Mouse (Mus musculus) forelimb bud, embryonic 11.5 days (tissue): ENCODE measurements around the gene Pramel7.
"Not testable (repeated sequence)": the region's sequence is repeated elsewhere in the genome, so short reads cannot be mapped to it uniquely, and the experiment has no call there.

Experiments used
- DNase-seq: peaks from one replicate; pipeline ENCODE4 v3.0.0-alpha.2; 2012; ENCODE audit warnings: low read depth, low spot score

The Pramel7 gene

DNA sequence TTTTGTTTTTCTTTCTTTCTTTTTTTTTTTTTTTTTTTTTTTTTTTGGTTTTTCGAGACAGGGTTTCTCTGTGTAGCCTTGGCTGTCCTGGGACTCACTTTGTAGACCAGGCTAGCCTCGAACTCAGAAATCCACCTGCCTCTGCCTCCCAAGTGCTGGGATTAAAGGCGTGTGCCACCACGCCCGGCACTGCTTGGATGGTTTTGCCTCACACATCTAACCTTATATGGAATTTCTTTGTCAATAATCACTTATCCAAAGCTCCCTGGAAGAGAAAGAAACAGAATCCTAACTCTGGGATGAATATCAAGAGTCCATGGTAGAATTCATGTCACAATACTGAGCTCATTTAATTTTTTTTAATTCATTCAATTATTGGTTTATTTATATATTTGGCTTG lies at the start of gene Pramel7:
TSS of gene Pramel7 (minus strand) at position 101 of the 400 bp plus-strand sequence.
- DNase-seq, result not testable (repeated sequence)

DNA sequence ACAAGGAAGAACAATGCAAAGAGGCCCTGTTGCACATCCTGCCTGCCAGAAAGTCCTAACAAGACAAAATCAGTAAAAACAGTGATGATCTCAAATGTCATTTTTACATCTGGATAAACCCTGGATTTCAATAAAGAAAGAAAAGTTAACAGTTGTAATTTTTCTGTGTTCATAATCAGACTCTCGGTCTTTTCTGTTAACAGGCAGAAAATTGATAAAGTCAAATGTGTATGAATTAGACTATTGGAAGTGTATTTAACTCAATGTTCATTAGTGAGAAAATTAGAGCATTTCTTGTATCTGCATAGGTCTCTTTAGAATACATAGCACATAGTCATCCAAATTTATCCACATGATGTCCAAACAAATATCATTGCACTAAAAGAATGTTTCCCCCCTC lies 48.5 kb upstream of the Pramel7 start, which contains the start of gene Olfr1128:
TSS of gene Olfr1128 (minus strand) at position 101 of the 400 bp plus-strand sequence.
- DNase-seq, result no peak

DNA sequence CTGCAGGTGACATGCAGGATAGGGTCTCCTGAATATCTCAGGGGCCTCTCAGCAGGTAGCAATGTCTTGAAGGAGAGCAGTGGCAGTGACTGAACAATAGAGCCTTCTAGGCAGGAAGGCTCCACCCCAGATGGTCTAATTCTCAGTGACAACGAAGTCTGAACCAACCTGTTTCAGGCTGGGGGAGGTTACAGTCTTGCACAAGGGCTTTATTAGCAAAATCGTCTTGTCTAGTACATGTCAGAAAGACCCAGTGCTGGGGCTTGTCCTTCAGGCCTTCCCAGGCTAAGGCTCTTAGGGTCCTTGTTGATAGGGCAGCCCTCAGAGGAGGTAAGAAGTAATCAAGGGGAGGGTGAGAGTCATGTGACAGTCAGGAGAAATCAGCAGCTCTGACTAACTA lies 37.9 kb upstream of the Pramel7 start:
- DNase-seq, result no peak

DNA sequence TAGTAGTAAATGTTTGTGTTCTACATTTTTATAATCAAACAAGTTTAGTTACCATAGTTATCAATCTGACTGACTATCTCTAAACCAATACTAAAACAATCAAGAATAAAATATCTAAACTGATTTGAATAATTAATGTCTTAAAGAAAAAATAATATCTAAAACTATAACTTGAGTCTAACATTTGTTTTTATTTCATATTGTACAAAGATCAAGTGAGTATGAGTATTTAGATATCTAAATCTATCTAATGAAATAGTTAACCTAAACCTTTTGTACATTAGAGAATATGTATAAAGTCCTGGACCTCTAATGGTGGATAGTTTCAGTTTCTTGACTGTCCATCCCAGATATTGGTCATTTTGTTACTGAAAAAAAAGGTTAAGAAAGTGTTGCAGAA lies 34.6 kb upstream of the Pramel7 start, which contains the start of gene Olfr153:
TSS of gene Olfr153 (plus strand) at position 301 of the 400 bp plus-strand sequence.
- DNase-seq, result no peak

DNA sequence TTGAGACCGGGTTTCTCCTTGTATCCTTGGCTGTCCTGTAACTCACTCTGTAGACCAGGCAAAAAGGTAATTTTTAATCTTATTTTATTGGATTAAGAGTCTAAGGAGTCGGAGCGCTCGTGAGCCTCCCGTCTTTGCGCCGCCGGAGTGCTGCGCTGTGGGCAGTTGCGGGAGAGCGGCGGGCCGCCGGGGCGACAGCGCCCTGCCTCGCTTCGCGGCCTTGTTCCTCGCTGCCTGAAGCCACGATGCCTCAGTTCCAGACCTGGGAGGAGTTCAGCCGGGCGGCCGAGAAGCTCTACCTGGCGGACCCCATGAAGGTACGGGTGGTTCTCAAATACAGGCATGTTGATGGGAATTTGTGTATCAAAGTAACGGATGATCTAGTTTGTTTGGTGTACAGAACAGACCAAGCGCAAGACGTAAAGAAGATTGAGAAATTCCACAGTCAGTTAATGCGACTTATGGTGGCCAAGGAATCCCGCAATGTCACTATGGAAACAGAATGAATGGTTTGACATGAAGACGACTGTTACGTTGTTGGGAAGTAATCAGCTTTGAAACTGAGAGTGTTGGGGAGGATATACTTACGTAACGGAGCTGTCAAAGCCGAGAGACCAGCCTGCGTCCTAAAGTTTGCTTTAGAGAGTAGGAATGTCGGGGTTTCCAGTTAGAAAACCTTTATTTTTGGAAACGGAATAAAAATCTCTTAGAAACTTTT lies 29.2 kb upstream of the Pramel7 start:
- not testable (repeated sequence) for DNase-seq

DNA sequence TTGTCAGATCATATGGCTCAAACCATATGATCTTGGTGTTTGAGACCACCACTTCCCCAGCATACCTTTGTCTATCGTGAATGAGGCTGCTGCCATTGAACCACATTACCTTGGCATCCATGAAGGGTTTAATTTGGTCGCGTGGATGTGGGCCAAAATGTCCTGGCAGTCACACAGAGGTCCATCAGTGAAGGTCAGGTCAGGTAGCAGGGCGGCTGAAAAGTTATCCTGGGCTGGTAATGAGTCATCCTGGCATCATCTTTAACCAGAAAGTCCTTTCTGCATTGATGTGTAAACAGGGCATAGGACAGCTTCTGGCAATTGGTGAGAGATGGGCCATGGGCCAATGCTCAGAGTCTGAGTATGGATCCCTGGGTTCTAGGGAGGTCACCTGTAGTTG lies 23.8 kb upstream of the Pramel7 start:
- DNase-seq, result no peak

DNA sequence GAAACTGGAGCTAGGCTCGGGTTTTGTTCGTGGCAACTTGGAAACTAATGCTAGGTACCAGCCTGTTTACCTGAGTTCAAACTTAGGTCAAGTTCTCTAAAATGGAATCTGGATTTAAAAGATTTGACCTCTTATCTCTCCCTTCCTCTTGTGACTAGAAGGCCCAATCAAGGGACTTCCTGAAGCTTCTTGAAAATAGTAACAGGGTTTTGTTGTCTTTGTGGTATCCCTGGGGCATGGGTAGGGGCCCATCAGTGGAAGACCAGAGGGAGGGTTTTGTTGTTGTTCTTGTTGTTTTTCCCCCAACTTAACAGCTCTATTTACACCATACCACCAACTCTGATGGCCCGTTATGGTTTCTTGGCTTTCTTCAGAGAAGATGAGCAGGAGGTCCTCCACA lies 19.7 kb upstream of the Pramel7 start:
- no peak for DNase-seq

DNA sequence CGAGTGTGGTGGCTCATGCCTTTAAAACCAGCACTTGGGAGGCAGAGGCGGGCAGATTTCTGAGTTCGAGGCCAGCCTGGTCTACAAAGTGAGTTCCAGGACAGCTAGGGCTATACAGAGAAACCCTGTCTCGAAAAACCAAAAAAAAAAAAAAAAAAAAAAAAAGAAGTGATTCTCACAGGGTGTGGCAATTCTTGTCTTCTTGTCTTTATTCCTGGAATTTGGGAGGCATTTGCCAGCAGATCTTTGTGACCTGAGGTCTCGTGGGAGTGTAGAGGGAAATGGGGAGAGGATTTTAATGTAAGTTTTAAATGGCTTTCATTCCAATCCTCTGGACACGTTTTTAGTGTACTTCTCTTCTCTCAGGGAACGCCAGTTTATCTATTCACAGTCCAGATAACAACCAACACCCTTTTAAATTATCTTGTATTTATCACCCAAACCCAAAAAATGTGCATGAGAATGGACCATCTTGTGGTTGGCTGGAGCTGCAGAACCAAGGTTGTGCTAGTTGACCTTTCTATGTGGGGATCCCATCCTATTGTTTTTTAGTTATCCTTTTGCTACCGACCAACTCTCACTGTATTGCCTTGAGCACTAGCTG lies 18.7 kb upstream of the Pramel7 start:
- DNase-seq, result no peak

DNA sequence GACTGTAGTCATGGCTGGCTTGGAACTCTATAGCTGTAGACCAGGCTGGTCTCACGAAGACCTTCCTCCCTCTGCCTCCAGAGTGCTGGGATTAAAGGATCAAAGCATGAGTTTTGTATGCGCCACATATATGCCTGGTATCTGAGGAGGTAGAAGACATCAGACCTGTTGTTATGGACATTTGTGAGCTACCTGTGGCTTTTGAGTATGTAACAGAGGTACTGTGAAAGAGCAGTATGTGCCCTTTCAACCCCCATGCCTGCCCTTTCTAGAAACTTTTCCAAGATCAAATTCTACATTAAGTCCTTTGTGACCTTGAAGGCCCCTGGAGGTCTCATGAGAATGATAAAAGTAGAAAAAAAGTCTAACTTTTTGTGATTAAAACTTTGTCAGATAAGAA lies 18.2 kb upstream of the Pramel7 start:
- DNase-seq, result no peak

DNA sequence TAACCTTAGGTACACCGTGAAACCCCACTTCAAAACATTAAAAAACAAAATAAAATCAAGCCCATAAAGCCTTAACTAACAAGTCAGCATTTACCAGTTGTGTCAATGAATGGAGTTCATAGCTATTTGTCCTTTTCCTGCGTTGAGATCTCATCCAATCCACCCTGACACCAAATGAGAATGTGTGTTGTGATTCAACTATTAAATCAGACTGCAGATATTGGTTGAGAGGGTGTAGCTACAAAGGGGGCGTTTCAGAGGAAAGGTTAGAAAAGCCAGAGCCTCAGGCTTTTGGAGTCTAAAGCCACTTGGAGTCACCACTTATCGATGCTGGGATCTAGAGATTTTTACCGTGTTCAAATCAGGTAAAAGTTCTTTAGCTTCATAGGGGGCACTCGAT lies 9.4 kb upstream of the Pramel7 start, which contains the start of gene Pramel6:
TSS of gene Pramel6 (plus strand) at position 301 of the 400 bp plus-strand sequence.
- no peak for DNase-seq

DNA sequence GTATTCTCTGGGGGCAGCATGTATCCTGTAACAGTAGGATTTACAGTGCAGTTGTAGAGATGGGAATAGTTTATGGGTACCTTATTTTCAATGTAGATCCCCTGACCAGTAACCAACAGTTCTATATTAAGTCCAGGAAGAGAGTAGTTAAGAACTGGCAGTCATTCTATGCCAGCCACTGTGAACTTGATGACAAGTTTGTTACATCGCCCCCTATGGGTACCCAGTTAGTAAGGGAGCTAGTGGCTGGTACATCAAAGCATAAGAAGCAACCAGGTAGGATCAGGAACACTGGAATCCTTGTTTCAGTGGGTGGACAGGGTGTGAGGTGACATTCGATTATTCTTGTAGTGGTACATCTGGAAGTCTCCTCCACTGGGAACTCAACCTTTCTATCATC lies 14.6 kb downstream of the Pramel7 start:
- no peak for DNase-seq

DNA sequence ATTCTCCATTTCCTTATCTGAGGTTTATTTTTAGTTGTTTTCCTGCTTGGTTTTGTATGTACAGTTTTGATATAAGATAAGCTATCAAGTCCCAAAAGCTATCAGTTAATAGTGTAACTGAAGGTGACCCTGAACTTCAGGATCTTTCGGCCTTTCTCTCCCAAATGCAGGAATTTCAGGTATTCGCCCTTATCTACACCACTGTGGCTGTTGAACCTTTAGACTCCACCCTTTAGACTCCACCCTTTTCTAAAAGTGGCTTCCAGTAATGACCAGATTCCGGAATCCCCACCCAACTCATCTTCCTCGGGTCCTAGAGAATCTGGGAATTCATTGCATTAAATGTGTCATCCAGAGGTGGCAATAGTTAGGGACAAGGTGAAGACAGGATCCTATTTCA lies 15.7 kb downstream of the Pramel7 start:
- DNase-seq, result no peak

DNA sequence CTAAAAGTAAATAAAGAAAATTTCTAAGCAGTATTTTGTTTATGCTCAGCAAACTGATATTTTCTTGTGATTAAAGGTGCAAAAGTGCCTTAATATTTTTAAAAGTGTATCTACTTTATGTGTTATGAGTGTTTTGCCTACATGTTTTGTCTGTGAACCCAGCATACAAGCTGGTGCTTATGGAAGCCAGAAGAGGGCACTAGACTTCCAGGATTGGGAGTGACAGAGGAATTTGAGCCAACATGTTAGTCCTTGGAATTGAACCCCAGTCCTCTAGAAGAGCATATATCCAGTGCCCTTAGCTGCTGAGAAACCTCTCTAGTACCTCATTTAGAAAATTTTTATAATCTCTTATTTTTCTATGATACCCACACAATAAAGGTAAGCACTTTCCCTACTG lies 16.7 kb downstream of the Pramel7 start:
- DNase-seq, result no peak

DNA sequence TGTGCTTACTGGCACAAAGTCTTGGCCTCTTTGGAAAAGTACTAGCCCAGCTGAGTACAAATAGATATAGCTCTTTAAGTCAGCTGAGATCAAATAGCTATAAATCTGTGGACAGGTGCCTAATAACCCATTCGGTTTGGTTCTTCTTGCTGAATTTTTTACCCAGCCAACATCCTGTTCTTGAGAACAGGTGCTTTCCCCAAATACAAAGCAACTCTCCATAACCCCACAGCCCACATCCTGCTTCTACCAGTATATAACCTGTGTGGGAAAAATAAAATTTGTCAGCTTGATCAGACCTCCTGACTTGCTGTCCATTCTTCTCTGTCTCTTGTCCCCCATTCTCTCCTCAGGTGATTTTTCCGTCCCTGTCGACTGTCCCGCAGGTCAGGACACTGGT lies 35.1 kb downstream of the Pramel7 start:
- DNase-seq, result no peak

DNA sequence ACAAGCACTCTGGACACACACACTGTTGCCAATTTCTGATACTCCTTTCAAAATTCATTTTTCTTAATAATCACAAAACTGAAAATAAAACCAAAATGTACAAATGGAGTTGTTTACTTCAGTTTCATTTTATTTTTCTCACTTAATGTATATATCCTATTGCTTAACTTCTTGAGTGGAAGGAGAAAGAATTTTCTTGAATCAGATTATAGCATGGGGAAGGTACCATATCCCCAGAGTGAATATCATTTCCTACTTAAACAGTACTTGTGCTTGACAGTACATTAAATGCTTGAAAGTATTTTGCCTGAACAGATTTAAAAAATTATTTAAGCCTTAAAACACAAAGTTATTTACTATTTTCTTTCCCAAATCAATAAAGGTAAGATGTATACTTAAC lies 43.2 kb downstream of the Pramel7 start, which contains the start of gene Olfr1126:
TSS of gene Olfr1126 (plus strand) at position 301 of the 400 bp plus-strand sequence.
- DNase-seq, result no peak
